Mouse (Mus musculus): ENCODE results near the gene Gm37240. TPM values are rescaled to one million over a fixed set of nuclear protein-coding genes. Genes with fewer than 3 reads are reported as not detected.

Gm37240 gene
- polyA plus RNA-seq, 1 experiment from 2014 or later, result 3.3 TPM

GRCm38 (mm10) chr3:85780332-85780731 is 107.0 kb downstream of the Gm37240 start:
- no peak for ATAC-seq
- TF ChIP-seq CTCF (IDR thresholded peaks at IDR 0.05; ENCODE audit: low read depth), result no peak
- H3K4me2 ChIP-seq (replicated peaks; ENCODE audit: low read depth), result no peak overlapping the region

DNA sequence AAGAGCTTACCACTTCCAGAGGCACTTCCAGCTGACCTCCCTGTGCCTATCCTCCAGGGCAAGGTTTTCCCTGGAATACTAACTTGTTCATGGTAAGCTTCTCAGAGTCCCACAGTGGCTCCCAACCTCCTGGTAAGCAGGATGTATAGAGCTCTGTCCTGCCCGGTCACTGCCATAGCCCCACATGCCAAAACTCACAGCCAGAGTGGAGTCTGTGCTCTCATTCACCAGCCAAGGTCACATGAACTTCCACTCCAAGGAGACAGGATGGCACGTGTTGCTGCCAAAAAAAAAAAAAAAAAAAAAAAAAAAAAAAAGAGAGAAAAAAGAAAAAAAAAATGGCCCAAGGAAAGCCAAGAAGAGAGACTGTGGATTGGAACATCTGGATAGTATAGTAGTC is 109.5 kb downstream of the Gm37240 start:
- no peak for ATAC-seq
- H3K9ac ChIP-seq (ENCODE audit: low read depth, low read length), result no peak overlapping the region
- no peaks in the 10 kb centered on the region for H3K4me1 ChIP-seq (replicated peaks; ENCODE audit: control insufficient read depth, insufficient read depth, low read length)
- H3K9me3 ChIP-seq (ENCODE audit: control insufficient read depth), result no peaks in the 10 kb centered on the region
- H3K36me3 ChIP-seq (ENCODE audit: control insufficient read depth, insufficient read depth), result no peaks in the 10 kb centered on the region
- no peak overlapping the region for H3K27ac ChIP-seq (ENCODE audit: low read depth, low read length)
- no peak for TF ChIP-seq CTCF (IDR thresholded peaks at IDR 0.05; ENCODE audit: low read depth)
- 64% methylated on average over 2 of the region's 2 CpGs for WGBS
- H3K27me3 ChIP-seq (replicated peaks; ENCODE audit: control insufficient read depth, insufficient read depth, low read length), result no peaks in the 10 kb centered on the region
- H3K4me2 ChIP-seq (replicated peaks; ENCODE audit: low read depth), result no peak overlapping the region
- H3K4me3 ChIP-seq (ENCODE audit: low read depth, low read length), result no peak overlapping the region

More at GRCm38 (mm10) chr3:85780332-85780731, 107.0 kb downstream of the Gm37240 start:
- no peaks in the 10 kb centered on the region for H3K9me3 ChIP-seq (ENCODE audit: control insufficient read depth)
- H3K4me1 ChIP-seq (replicated peaks; ENCODE audit: control insufficient read depth, insufficient read depth, low read length), result no peaks in the 10 kb centered on the region
- no peak overlapping the region for H3K9ac ChIP-seq (ENCODE audit: low read depth, low read length)
- H3K27me3 ChIP-seq (replicated peaks; ENCODE audit: control insufficient read depth, insufficient read depth, low read length), result no peaks in the 10 kb centered on the region
- no peak overlapping the region for H3K27ac ChIP-seq (ENCODE audit: low read depth, low read length)
- H3K4me3 ChIP-seq (ENCODE audit: low read depth, low read length), result no peak overlapping the region
- WGBS, result 64% methylated on average over 2 of the region's 2 CpGs
- no peaks in the 10 kb centered on the region for H3K36me3 ChIP-seq (ENCODE audit: control insufficient read depth, insufficient read depth)

DNA sequence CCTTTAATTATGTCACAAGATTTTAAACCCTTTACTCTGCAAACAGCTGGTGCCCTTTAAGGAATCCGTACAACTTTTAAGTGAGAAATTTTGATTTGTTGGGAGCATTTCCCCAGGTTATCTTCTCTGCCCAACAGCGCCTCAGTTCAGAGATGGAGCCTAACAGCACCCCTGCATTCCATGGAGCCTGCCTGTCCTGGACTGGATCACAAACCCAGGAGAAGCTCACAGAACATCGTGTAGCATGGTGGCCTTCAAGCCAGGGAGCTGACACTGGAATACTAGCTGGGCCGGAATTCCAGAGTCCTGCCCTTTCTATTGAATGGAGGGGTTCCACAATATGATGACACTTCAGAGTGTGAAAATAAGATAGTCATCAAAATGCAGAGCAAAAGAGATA is 110.0 kb downstream of the Gm37240 start:
- no peak for TF ChIP-seq CTCF (IDR thresholded peaks at IDR 0.05; ENCODE audit: low read depth)
- no peak overlapping the region for H3K4me2 ChIP-seq (replicated peaks; ENCODE audit: low read depth)
- H3K27ac ChIP-seq (ENCODE audit: low read depth, low read length), result no peak overlapping the region
- H3K4me1 ChIP-seq (replicated peaks; ENCODE audit: control insufficient read depth, insufficient read depth, low read length), result no peaks in the 10 kb centered on the region
- H3K4me3 ChIP-seq (ENCODE audit: low read depth, low read length), result no peak overlapping the region
- H3K36me3 ChIP-seq (ENCODE audit: control insufficient read depth, insufficient read depth), result no peaks in the 10 kb centered on the region
- no peak for ATAC-seq
- H3K9me3 ChIP-seq (ENCODE audit: control insufficient read depth), result no peaks in the 10 kb centered on the region
- H3K27me3 ChIP-seq (replicated peaks; ENCODE audit: control insufficient read depth, insufficient read depth, low read length), result no peaks in the 10 kb centered on the region
- 86% methylated on average over 4 of the region's 4 CpGs for WGBS
- no peak overlapping the region for H3K9ac ChIP-seq (ENCODE audit: low read depth, low read length)

- H3K4me2 ChIP-seq (replicated peaks; ENCODE audit: low read depth), result no peak overlapping the region
- no peaks in the 10 kb centered on the region for H3K9me3 ChIP-seq (ENCODE audit: control insufficient read depth)
- no peaks in the 10 kb centered on the region for H3K36me3 ChIP-seq (ENCODE audit: control insufficient read depth, insufficient read depth)
- H3K27me3 ChIP-seq (replicated peaks; ENCODE audit: control insufficient read depth, insufficient read depth, low read length), result no peaks in the 10 kb centered on the region
- H3K4me1 ChIP-seq (replicated peaks; ENCODE audit: control insufficient read depth, insufficient read depth, low read length), result no peaks in the 10 kb centered on the region
- no peak for TF ChIP-seq CTCF (IDR thresholded peaks at IDR 0.05; ENCODE audit: low read depth)
- H3K9ac ChIP-seq (ENCODE audit: low read depth, low read length), result no peak overlapping the region
- no peak overlapping the region for H3K27ac ChIP-seq (ENCODE audit: low read depth, low read length)
- no peak for ATAC-seq
- H3K4me3 ChIP-seq (ENCODE audit: low read depth, low read length), result no peak overlapping the region
- 78% methylated on average over 10 of the region's 10 CpGs for WGBS
Measured at GRCm38 (mm10) chr3:85776707-85777106, 110.6 kb downstream of the Gm37240 start.

GRCm38 (mm10) chr3:85776126-85776525 is 111.2 kb downstream of the Gm37240 start:
- Histone ChIP-seq H3K27ac (ENCODE audit: low read depth, low read length) (no peak overlapping the region), H3K9me3 (ENCODE audit: control insufficient read depth) (no peaks in the 10 kb centered on the region), H3K4me1 (replicated peaks; ENCODE audit: control insufficient read depth, insufficient read depth, low read length) (no peaks in the 10 kb centered on the region), H3K36me3 (ENCODE audit: control insufficient read depth, insufficient read depth) (no peaks in the 10 kb centered on the region), H3K9ac (ENCODE audit: low read depth, low read length) (no peak overlapping the region), H3K27me3 (replicated peaks; ENCODE audit: control insufficient read depth, insufficient read depth, low read length) (no peaks in the 10 kb centered on the region), H3K4me3 (ENCODE audit: low read depth, low read length) (no peak overlapping the region), H3K4me2 (replicated peaks; ENCODE audit: low read depth) (no peak overlapping the region)
- TF ChIP-seq CTCF (IDR thresholded peaks at IDR 0.05; ENCODE audit: low read depth), result no peak
- ATAC-seq, result no peak
- 74% methylated on average over 6 of the region's 6 CpGs for WGBS

DNA sequence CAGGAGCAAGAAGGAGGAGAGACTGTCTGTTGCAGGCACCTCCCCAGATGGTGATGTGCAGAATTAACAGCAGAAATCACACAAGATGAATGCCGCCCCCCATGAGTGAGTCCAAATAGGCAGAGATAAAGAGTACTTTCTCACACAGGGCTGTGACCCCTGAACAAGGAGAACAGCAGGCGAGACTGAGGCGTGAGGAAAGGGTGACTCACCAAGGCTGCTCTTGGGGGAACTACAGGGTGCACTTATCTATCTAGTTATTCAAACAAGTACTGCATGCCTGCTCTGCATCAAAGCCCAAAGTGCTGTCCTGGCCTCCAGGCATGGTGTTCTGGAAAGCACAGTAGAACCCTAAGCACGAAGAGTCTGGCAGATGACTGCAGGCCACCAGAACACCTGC is 113.4 kb downstream of the Gm37240 start:
- WGBS, result 35% methylated on average over 4 of the region's 4 CpGs

GRCm38 (mm10) chr3:85773425-85773824 is 113.9 kb downstream of the Gm37240 start:
- Histone ChIP-seq H3K27ac (ENCODE audit: low read depth, low read length) (no peak overlapping the region), H3K4me3 (ENCODE audit: low read depth, low read length) (no peak overlapping the region), H3K9ac (ENCODE audit: low read depth, low read length) (no peak overlapping the region), H3K9me3 (ENCODE audit: control insufficient read depth) (no peaks in the 10 kb centered on the region), H3K4me2 (replicated peaks; ENCODE audit: low read depth) (no peak overlapping the region), H3K4me1 (replicated peaks; ENCODE audit: control insufficient read depth, insufficient read depth, low read length) (no peaks in the 10 kb centered on the region), H3K27me3 (replicated peaks; ENCODE audit: control insufficient read depth, insufficient read depth, low read length) (no peaks in the 10 kb centered on the region), H3K36me3 (ENCODE audit: control insufficient read depth, insufficient read depth) (no peaks in the 10 kb centered on the region)
- ATAC-seq, result no peak
- 50% methylated on average over 3 of the region's 3 CpGs for WGBS
- TF ChIP-seq CTCF (IDR thresholded peaks at IDR 0.05; ENCODE audit: low read depth), result peak; percentile 66

More for the DNA sequence above, 113.4 kb downstream of the Gm37240 start:
- H3K36me3 ChIP-seq (ENCODE audit: control insufficient read depth, insufficient read depth), result no peaks in the 10 kb centered on the region
- H3K27me3 ChIP-seq (replicated peaks; ENCODE audit: control insufficient read depth, insufficient read depth, low read length), result no peaks in the 10 kb centered on the region
- no peak overlapping the region for H3K4me2 ChIP-seq (replicated peaks; ENCODE audit: low read depth)
- H3K4me3 ChIP-seq (ENCODE audit: low read depth, low read length), result no peak overlapping the region
- H3K4me1 ChIP-seq (replicated peaks; ENCODE audit: control insufficient read depth, insufficient read depth, low read length), result no peaks in the 10 kb centered on the region
- no peak for ATAC-seq
- no peak overlapping the region for H3K9ac ChIP-seq (ENCODE audit: low read depth, low read length)
- H3K27ac ChIP-seq (ENCODE audit: low read depth, low read length), result no peak overlapping the region
- TF ChIP-seq CTCF (IDR thresholded peaks at IDR 0.05; ENCODE audit: low read depth), result no peak
- no peaks in the 10 kb centered on the region for H3K9me3 ChIP-seq (ENCODE audit: control insufficient read depth)

All from intestine, postnatal 0 days (tissue).